Mouse (Mus musculus): ENCODE measurements around the gene Gm20388. TPM values are rescaled to one million over a fixed set of nuclear protein-coding genes. Genes with fewer than 3 reads are reported as not detected.

The Gm20388 gene
- total RNA-seq, 2 experiments from 2014 or later: 18.6 TPM; not detected in 1

DNA sequence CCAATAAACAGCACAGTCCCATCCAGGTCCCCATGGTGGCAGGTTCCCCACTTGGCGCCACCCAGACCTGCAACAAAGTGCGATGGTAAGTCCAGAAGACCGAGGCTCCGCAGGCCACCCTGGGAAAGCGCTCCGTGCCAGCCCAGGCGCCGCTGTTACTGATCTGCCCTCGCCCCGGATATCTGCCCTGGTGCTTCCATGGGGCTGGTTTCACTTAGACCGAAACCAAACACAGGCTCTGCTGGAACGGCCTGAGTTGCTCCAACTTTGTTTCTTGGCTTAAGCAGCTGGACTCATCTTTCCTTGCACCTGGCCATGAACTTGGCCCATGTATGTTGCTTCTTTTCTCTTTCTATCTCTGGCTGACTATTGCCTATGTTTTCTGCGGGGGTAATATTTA lies 2068.0 kb downstream of the Gm20388 start:
- intact Hi-C loops (cut with DNase I): loop anchor here (2.0 to 5.0 kb wide), 3 partner anchors 254 to 359 kb away; no protein-coding TSS in a partner anchor
- no peak for DNase-seq (ENCODE audit: low spot score in 2 of 2)

GRCm38 (mm10) chr8:121980792-121981519 lies 2070.3 kb downstream of the Gm20388 start:
- intact Hi-C loops (cut with DNase I): no loop called here
- DNase-seq (ENCODE audit: low spot score in 2 of 2): no peak

DNA sequence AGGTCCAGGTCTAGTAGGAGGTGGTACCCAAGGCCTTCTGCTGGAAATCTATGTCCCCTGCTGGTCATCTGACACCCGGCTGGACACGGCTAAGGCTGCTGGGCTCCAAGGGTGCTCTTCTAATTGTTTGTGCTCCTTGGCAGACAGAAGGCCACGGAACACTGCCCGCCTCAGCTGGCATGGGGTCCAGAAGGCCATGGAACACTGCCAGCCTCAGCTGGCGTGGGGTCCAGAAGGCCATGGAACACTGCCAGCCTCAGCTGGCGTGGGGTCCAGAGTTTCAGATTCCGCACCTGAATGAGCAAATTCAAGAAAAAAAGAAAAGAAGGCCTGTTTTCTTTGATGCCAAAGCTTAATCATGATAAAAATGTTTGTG lies 2070.9 kb downstream of the Gm20388 start:
- intact Hi-C loops (cut with DNase I): no loop called here
- DNase-seq (ENCODE audit: low spot score in 2 of 2): no peak

DNA sequence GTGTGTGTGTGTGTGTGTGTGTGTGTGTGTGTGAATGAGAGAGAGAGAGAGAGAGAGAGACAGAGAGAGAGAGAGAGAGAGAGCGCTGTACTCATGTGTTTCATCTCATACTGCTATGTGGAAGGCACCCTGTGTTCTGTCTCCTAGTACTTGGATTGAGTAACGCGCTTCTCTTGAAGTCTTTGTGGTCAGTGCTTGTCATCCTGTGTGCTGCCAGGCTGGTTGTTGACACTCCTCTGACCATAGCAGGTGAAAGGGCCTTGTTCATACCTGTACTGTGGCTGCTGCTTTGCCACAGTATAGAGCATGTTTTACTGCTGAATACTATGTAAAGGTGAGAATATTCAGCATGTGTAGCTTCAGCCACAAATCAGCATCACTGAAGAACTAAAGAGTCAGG lies 2075.0 kb downstream of the Gm20388 start:
- no peak for DNase-seq (ENCODE audit: low spot score in 2 of 2)
- intact Hi-C loops (cut with DNase I): no loop called here

GRCm38 (mm10) chr8:121987892-121988291 lies 2077.3 kb downstream of the Gm20388 start:
- intact Hi-C loops (cut with DNase I): no loop called here
- DNase-seq (ENCODE audit: low spot score in 2 of 2): no peak

DNA sequence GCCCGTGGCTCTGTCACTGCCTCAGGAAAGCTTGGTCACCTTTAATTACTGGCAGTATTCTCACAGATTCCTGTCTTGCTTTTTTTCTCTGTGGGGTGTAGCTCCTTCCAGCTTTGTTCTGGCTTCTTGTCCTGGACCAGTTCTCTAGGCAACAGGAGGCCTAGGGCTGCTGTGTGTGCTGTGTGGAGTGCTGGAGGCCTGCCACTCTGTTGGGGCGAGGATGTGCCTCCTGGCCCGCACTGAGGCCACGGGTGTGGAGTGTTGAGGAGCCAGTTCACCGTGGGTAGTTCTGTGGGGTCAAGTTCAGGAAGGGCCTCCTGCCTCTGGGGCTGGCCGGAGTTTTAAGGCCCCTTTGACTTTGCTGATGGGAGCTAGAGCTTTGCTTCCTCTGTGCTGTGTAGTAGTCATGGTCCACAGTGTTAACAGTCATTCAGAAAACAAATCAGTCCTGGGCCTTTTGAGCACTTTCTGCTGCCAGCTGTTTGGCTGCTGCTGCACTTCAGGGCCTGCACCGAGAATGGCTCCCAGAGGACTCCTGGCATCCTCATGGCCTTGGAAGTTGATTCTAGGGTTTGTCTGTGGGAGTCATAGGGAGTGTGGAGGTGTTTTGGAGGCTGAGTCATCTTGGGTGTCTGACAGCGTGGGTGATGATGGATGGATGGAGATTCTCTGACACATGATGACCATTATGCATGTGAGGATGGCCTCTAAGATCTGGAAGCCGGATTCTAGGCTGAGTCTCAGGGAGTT lies 2080.0 kb downstream of the Gm20388 start:
- intact Hi-C loops (cut with DNase I): no loop called here
- DNase-seq (ENCODE audit: low spot score in 2 of 2): no peak

DNA sequence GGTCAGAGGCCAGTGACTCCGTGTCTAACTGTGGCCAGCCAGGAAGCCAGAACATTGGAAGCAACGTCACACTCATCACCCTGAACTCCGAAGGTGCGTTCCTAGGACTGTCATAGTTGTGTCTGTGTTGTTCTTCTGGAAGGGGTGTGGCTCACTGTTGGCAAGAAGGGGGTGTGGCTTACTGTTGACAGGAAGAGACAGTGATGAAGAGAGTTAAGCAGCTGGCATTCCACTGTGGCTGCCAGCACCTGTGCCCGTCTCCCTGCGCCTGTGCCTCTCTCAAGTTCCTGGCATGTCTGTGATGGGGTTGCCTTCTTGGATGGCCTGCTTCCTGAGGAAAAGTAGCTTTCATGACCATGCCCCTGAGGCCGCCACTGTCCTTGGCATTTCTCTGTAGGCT lies 2081.0 kb downstream of the Gm20388 start:
- no peak for DNase-seq (ENCODE audit: low spot score in 2 of 2)
- intact Hi-C loops (cut with DNase I): no loop called here

GRCm38 (mm10) chr8:121992911-121993310 lies 2082.3 kb downstream of the Gm20388 start:
- intact Hi-C loops (cut with DNase I): no loop called here
- no peak for DNase-seq (ENCODE audit: low spot score in 2 of 2)

- intact Hi-C loops (cut with DNase I): no loop called here
- DNase-seq (ENCODE audit: low spot score in 2 of 2): no peak
These were observed 2084.5 kb downstream of the Gm20388 start for GRCm38 (mm10) chr8:121995112-121995511.

DNA sequence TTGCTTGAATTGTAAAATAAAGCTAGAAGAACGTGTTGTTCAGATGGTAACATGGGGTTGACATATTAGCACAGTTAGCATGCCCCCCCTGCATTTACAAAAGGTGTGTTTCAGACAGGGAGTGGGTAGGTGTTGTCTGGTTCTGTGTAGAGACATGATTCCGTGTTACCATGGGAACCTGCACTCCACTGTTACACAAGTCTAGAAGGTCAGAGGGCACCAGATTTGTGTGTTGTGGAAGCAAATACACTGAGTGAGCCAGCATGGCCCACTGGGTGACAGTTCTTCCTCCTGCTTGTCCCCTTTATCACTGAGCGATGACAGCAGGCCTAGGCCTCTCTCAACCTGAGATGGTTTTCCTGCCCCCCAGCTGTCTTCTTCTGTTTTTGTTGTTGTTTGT lies 2085.3 kb downstream of the Gm20388 start:
- intact Hi-C loops (cut with DNase I): no loop called here
- no peak for DNase-seq (ENCODE audit: low spot score in 2 of 2)

DNA sequence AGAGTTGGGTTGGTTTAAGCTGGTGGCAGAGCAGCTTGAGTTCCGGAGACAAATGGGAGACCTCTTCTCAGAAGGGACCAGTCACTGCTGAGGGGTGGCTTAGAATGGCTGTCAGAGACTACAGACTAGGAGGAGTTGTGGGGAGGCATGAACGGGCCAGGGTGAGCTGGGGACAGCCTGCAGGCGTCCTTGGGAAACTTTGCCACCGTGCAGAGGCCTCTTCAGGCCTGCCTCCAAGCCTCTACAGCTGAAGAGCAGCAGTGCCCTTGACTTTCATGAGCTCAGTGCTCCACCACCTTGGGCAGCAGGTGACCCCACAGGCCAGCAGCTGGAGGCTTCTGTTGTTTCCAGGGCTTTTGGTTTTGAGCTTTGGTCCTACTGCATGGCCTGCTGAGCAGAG lies 2088.0 kb downstream of the Gm20388 start:
- intact Hi-C loops (cut with DNase I): no loop called here

GRCm38 (mm10) chr8:121999211-121999610 lies 2088.6 kb downstream of the Gm20388 start:
- DNase-seq (ENCODE audit: low spot score in 2 of 2): no peak
- intact Hi-C loops (cut with DNase I): no loop called here

More for the DNA sequence above, 2088.0 kb downstream of the Gm20388 start:
- no peak for DNase-seq (ENCODE audit: low spot score in 2 of 2)

DNA sequence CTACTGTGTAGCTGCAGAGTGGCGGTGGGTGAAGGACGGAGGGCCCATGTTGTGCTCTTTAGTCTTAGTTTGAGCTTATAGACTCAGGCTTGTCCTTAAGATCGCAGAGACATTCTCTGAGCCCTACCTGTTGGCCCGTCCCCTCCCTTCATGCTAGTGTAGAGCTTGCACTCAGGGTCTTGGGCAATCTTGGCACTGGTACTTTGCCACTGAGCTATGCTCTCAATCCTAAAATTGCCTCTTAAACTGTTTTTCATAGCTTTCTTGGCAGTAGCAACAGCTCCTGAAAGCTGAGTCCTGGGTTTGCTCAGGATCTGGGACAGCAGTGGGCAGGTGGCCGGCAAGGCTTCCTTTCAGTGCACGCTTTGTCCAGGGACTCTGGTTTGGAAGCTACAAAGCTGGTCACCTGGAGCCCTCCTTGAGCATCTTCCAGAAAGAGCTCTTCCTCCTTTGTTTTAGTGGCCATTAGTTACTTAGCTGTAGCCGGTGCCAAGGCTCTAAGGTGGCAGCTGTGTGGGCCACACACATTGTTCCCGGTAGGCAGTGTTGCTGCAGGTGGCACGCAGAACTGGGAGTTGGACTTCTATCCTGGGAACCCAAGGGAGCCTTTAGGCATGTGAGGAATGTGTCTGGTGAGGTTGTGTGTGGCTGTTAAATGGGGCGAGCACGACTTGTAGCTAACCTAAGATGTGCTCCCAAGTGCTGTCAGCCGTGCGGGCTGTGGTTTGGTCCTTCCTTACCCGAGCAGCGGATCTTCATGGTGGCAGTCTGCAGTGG lies 2090.9 kb downstream of the Gm20388 start:
- intact Hi-C loops (cut with DNase I): no loop called here
- DNase-seq (ENCODE audit: low spot score in 2 of 2): no peak

DNA sequence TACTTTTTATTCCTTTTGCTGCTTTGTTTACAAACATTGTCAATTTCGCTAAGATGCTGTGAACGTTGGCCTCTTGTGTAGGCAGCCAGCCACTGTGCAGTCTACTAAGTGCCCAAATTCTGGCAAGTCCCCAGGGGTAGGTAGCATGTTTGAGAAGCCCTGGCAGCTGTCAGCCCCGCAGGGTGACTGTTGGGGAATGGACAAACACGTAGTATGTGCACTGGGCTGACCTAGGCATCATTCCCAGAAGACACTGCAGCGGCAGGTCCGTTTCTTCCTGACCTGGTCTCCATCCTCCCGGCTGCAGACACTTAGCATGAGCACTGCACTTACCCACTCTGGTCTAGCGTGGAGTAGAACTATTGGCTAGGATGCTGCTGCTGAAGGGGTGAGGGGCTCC lies 2093.0 kb downstream of the Gm20388 start:
- intact Hi-C loops (cut with DNase I): no loop called here

GRCm38 (mm10) chr8:122004131-122004530 lies 2093.5 kb downstream of the Gm20388 start:
- intact Hi-C loops (cut with DNase I): no loop called here
- DNase-seq (ENCODE audit: low spot score in 2 of 2): no peak

More for the DNA sequence above, 2093.0 kb downstream of the Gm20388 start:
- DNase-seq (ENCODE audit: low spot score in 2 of 2): no peak

DNA sequence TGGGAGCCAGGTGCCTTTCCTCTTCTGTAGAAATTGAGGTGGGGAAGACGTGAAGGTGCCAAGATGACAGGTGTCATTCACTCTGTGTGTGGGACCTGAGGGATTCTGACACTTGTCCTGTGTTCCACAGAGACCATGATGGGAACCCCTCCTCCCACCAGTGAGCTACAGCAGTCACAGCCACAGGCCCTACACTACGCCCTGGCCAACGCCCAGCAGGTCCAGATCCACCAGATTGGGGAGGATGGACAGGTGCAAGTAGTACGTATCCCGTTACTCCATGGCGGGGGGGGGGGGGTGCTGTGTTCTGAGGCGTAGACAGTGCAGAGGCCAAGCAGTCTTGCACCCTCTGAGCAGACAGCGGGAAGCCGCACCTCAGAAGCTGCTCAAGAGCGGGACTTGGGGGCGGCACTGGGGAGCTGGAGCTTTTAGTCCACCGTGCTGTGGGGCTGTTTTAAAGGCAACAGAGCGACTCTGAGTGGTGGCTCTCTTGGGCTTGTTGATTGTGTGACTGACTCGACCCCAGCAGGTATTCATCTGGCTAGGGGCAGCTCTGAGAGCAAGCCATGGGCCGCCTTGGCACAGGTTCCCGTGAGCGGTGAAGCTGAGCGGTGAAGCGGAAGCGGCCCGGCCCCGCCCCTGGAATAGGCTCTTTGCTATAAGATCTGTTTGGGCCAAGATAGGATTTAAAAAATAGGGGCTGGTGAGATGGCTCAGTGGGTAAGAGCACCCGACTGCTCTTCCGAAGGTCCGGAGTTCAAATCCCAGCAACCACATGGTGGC lies 2095.0 kb downstream of the Gm20388 start:
- no peak for DNase-seq (ENCODE audit: low spot score in 2 of 2)
- intact Hi-C loops (cut with DNase I): no loop called here

DNA sequence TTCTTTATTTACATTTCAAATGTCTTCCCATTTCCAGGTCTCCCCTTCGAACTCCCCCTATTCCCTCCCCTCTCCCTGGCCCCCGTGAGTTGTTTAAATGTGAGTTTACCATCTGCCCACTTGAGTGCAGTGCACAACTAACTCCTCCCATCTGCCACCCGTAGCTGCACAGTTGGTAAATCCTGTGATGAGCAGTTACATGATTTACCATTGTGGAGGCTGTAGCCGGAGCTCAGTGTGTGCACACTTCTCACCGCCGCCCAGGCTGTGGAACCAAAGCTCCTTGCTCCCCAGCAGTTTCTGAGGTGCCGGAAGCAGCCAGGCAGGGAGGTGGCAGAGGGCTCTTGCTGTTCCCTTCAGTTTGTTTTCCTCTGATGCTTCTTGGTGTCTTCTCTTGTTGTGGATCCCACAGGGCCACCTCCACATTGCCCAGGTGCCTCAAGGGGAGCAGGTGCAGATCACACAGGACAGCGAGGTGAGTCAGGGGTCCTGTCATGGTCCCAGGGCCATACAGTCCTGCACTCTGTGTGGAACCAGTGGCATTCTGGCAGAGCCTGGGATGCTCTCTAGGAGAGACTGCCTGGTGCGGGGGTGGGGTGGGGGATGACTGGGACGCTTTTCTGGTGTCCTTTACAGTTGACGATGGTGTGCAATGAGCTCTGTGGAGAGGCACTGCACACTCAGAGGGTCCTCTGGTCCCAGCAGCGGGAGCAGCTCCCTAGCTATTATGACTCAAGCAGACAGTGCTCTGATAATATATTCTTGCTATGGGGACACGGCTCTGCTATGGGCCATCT lies 2096.2 kb downstream of the Gm20388 start:
- peak in 1 of 2 experiments; percentile 78 for DNase-seq (ENCODE audit: low spot score in 2 of 2)
- intact Hi-C loops (cut with DNase I): no loop called here

DNA sequence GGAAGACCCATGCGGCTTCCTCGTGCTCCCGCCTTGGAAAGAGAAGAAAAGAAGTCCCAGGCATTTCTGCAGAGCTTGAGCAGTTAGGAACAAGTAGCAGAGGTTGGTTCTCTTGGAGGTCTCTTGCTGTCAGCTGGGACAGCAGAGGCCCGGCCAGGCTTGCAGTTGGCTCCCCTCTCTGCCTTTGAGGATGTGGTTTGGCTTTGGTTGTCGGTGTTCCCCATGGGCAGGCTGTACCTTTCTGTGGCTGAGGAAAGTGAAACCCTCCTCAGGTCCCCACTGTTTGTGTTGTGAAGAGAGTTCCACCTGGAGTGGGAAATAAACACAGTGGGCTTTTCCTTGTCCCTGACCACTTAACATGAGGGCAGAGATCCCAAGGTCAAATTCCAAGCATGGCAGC lies 2097.8 kb downstream of the Gm20388 start:
- no peak for DNase-seq (ENCODE audit: low spot score in 2 of 2)
- intact Hi-C loops (cut with DNase I): no loop called here

DNA sequence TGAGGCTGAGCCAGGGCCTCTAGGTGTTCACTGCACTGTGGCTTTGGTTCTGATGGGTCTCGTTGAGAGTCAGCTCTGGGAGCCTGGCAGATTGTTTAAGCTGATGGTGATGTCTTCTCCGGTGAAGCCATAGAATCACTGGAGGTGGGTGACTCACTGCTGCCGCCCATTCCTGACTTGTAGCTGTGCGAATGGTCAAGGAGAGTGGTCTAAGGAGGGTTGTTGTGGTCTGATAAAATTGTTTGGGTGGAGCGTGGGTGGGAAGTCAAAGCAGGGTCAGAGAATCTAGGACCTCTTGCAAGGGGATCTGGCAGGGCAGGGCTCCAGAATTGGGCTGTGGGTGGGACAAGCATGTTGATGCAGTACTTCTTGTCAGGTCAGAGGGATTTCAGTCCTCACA lies 2100.0 kb downstream of the Gm20388 start:
- intact Hi-C loops (cut with DNase I): no loop called here
- no peak for DNase-seq (ENCODE audit: low spot score in 2 of 2)
